Mouse (Mus musculus) cerebral cortex, adult 2 months (tissue): ENCODE data around the gene 1810009A15Rik.

Source experiments
- WGBS: fragments of 180-500 bp; shearing (Covaris S2); methylation state at CpG from one replicate; pipeline ENCODE4 v1.1.7; 2018; 5-methylcytosine and 5-hydroxymethylcytosine counted together

Gene 1810009A15Rik

DNA sequence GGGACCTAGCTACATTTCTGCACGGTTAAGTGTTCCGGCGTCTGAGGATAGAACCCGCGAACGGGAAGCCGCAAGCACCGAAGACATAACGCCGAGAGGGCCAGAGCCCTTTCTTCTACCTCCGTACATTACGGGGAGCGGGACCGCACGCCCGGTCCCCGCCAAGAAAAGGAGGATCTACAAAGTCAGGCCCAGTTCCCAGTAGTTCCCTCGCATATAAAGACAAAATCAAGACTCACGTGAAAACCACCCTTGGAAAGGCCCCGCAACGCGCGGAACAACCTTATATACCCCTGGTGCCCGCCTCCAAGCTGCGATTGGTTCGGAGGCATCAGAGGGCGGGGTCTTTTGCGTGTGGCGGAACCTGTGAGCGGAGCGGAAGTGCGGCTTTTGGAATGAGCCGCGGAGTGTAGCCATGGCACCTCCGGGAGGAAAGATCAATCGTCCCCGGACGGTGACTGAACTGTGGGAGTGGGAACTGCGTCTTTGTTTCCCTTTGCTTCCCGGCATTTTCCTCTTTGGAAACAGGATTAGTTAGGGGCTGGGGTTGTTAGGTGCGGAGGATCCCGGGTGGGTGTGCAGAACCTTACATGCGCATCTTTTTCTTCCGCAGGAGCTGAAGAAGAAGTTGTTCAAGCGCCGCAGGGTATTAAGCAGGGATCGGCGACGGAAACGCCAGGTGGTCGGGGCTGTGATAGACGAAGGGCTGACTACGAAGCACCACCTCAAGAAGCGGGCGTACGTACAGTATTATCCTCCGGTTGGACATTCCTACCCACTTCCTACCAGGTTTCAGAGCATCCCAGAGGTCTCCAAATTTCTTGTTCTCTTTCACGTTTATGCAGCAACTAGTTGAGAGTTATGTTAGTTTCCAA lies at the start of gene 1810009A15Rik, which contains the start of gene Gm49416:
1810009A15Rik (plus strand) TSS at position 343 of the 875 bp plus-strand sequence.
Gm49416 (plus strand) TSS at position 416 of the 875 bp plus-strand sequence.
- under 1% methylated on average over 58 of the region's 58 CpGs for WGBS

DNA sequence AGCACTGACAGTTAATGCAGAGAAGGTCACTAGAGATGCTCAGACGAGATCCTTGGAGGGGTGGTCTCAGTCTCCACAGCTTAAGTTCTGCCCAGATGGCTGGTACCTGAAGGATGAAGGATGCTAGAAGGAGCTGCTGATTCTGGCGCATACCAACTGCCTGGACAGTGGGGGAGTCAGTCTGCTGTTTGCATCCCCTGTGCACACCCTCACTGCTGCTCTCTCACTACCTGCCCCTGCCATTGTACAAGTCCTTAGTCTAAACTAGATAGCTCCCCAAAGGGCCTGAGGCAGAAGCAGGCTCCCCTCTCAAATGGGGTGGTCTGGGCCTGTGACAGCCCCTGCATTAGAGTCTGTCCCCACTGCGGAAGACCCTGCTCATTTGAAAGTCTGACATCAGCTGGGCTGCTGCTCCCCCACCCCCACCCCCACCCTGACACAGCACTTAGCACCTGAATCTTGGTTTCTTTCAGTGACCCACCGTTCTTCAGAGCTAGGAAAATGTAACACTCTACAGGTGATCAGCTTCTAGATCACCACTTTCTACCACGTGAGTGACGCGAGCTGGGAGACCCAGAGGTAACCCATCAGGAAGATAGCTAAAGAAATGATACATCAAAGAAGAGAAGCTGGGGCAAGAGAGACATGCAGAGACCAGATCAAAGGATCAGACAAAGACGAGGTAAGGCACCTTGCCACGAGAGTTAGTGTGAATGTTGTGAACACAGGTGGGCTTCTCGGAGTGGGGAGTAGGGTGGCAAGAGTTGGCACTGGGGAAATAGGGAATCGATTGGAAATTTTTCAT lies 49.3 kb upstream of the 1810009A15Rik start, which contains the start of gene Gng3:
Gng3 (minus strand) TSS at position 92 of the 805 bp plus-strand sequence.
- 35% methylated on average over 11 of the region's 11 CpGs for WGBS

DNA sequence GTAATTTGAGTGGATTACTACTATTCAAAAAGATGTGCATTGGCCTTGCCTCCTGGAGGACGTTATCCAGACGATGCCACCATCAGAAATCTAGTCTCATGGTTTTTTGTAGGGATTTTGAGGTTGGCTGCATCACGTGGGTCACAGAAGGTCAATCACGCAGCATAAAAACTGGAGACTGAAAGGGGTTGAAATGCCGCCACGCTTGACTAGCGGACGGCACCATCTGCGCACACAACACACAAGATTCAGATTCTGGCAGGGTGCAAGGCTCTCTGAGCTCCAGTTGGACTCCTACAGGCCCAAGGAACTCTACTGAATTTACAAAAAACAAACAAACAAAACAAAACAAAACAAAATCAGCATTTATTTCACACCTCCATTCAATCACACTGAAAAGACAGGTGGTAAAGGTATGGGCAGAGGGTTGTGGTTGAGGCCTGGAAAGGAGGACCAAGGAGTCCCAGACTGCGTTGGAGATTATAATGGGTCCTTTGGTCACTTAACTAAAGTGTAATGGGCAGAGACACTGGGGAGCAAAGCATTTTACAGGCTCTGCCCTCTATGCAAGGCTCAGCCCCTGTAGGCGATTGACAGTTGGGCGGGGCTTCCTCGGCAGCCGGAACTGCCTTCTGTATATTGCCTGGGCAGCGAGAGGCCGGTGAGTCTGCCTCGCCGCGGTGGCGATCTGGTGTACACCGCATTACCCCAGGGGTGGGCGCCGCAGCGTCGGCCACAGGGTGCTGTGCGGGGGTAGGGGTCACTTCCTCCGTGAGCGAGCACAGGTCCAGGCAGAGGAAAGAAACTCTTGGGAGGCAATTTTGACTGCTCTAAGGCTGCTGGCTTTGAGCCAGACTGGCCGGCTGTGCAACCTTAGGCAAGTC lies 48.5 kb upstream of the 1810009A15Rik start:
- WGBS = 11% methylated on average over 29 of the region's 29 CpGs

DNA sequence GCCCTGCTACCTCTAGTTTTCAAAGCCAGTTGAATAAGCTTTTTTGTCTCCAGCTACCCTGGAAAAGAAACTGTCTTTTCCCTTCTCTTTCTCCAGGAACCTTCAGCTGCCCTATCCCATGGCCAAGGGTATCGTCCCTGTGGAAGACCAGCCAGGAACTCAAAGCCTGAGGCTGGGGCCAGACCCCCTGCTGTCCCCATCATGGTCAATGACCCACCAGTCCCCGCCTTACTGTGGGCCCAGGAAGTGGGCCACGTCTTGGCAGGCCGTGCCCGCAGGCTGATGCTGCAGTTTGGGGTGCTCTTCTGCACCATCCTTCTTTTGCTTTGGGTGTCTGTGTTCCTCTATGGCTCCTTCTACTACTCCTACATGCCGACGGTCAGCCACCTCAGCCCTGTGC lies 47.6 kb upstream of the 1810009A15Rik start:
- WGBS = 66% methylated on average over 7 of the region's 7 CpGs

DNA sequence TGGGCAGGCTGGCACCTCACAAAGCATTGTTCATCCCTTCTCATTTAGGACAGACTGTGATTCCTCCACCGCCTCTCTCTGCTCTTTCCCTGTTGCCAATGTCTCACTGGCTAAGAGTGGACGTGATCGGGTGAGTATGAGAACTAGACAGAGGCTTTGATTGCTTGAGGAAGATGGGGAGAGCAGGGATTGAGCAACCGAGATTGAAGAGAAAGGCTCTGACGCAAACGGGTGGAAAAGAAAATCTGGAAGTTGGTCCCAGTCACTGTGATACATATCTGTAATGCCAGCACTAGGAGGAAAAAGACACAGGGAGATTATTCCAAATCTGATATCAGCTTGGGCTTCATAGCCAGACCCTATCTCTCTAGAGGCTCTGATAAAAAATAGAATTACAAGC lies 45.7 kb upstream of the 1810009A15Rik start:
- WGBS = 72% methylated on average over 6 of the region's 6 CpGs

DNA sequence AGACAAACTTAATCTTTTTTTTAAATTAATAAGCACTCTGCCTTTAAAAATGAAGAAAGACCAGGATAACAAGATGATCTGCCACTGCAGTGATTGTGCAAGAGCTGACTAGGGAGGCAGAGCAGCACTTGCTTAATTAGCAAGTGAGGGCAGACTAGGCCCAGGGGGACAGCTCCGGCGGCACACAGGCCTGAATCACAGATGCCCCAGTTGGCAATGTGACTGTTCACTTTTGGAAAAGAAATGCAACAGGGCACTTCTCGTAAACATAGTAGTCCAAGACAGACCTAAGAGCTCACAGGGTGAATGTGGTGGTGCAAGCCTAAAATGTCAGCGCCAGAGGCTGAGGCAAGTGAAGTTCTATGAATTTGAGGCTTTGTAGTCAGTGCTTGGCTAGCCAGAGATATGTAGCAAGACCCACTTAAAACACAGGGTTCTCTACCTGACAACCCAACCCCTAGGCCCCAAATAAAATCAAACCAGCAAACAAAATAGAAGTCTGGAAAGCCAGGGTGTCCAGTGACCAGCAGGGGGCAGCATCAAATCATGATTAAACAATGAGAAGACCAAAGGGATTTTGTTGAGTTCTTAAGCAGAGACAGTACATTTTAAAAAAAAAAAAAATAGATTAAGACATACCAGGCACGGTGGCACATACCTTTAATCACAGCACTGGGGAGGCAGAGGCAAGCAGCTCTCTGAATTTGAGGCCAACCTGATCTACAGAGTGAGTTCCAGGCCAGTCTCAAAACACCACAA lies 44.1 kb upstream of the 1810009A15Rik start:
- WGBS = 34% methylated on average over 5 of the region's 5 CpGs

DNA sequence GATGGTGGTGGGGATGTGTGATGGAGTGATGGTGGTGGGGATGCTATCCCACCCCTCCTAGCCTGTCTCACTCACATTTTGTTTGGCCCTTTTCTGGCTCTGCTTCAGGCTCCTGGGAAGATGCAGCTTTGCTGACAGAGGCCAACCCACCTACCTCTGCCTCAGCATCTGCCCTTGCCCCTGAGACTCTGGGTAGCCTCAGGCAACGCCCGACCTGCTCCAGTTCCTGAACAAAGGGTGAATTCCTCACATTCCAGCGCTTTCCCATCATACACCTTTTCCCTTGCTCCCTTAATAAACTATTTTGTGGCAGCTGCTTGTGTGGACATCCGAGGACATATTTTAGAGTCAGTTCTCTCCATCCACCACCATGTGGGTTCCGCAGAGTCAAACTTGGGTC lies 40.3 kb upstream of the 1810009A15Rik start:
- 84% methylated on average over 5 of the region's 5 CpGs for WGBS

DNA sequence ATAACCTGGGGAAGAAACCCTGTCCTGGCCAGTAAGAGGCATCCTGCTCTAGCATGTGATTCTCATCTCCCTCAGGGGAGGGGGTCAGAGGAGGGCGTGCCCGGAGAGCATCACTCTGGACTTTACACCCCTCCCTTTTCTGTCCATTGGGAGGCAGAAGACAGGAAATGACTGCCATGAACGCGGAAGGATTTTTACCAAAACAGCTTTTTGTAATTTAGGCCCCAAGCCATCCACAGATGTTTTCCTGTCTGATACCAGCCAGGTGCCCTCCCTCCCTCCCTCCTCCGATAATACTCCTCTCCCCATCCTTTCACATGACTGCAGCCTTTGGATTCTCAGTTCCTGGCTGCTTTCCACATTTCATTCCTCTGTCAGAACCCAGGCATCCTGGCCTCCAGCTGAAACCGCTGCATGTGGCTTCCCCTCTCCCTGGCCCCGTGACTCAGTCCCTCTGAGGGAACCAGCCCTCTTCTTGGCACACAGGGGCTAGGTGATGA lies 38.2 kb upstream of the 1810009A15Rik start, which contains the start of gene Lrrn4cl:
Lrrn4cl (plus strand) TSS at position 367 of the 500 bp plus-strand sequence.
- whole genome bisulfite sequencing = 23% methylated on average over 7 of the region's 7 CpGs

DNA sequence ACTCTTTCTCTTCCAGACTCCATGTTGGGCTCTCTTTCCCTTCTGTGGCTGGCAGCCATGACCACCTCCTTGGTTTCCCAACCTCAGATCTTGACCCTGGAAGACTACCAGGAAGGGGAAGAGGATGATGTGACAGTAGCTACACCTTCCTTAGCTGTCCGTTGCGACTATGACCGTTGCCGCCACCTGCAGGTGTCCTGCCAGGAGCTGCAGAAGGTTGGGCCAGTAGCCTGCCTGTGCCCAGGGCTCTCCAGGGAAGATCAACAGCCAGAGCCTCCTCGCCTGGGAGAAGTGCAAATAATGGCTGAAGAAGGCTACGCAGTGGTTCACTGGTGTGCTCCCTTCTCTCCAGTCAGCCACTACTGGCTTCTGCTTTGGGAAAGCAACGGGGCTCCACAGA lies 37.0 kb upstream of the 1810009A15Rik start:
- WGBS = 70% methylated on average over 7 of the region's 7 CpGs

DNA sequence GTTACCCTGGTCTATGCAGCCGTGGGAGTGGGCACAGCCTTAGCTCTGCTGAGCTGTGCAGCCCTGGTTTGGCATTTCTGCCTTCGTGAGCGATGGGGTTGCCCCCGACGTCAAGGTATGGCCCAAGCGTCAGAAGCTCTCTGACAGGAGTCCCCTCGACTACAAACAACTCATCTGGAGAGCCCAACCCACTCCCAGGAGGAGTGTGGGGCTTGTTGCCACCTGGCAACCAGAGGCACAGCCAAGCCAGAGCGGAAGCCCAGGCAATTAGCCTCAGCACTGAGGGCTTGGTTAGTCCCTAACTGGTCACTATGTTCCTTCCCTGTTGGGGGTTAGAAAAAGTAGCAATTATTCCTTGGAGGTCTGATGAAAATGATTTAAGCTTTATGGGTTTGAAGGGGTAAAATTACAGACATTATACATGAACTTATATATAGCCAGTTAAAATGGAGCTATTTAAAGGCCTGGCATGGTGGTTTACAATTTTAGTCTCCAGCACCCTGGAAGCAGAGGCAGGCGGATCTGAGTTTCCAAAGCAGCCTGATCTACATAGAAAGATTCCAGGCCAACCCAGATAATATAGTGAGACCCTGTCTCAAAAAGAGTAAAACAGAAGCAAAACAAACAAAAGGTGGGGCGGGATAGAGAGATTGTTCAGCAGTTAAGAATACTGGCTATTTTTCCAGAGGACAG lies 36.3 kb upstream of the 1810009A15Rik start:
- whole genome bisulfite sequencing = 40% methylated on average over 10 of the region's 10 CpGs

DNA sequence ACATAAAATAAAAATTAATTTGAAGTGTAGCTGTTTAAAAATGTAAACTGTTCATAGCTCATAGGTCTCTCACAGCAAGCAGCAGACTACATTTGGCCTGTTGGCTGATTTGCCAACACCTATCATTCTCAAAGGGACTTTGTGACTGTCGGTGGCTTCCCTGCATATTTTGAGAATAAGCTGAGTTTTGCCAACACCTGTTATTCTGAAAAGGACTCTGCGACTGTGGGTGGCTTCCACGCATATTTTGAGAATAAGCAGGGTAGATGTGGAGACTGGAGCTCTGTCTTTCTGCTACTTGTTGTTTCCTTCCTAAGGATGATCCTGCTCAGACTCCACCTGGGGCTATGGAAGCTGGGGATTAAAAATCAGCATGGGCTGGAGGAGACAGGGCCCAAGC lies 35.5 kb upstream of the 1810009A15Rik start:
- 36% methylated on average over 3 of the region's 3 CpGs for WGBS

DNA sequence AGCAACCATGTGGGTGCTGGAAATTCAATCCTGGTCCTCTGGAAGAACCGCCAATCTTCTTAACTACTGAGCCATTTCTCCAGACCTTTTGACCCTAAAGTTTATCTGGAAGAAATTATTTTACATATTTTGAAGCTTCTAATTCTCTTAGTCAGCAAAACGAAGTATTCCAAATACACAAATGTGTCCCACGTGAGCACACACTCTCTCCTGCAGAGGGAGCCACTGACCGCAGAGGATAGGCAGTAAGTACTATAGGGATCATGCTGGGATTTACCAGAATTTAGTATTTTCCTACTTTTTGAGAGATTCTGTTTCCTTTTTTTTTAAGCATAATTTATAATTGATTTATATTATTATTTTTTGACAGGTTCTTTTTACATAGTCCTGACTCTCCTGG lies 31.0 kb upstream of the 1810009A15Rik start:
- WGBS = 35% methylated on average over 4 of the region's 4 CpGs

DNA sequence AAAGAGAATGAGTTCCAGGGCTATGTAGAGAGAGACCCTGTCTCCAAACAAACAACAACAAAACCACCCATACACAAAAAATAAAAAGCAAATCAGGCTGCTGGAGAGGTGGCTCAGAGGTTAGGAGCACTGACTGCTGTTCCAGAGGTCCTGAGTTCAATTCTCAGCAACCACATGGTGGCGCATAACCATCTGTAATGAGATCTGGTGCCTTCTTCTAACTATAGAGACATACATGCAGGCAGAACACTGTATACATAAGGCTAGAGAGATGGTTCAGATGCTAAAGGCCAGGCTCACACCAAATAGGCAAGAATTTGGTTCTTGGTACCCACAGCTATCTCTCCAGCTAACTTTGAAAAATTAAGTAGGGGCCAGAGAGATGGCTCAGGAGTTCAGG lies 29.6 kb upstream of the 1810009A15Rik start:
- WGBS = 6% methylated on average over 1 of the region's 1 CpGs

DNA sequence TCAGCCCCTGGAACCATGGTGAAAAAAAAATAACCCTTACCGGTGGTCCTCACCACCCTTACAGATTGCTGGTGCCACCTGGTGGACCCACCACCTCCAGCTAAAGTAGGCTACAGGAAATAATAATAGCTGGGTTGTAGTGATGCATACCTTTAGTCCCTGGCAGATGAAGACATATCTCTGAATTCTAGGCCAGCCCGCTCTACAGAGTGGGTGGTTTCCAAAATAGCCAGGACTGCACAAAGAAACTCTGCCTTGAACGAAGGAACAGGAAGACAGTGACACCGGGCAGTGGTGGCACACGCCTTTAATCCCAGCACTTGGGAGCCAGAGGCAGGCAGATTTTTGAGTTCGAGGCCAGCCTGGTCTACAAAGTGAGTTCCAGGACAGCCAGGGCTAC lies 24.4 kb upstream of the 1810009A15Rik start:
- WGBS = 52% methylated on average over 6 of the region's 6 CpGs

DNA sequence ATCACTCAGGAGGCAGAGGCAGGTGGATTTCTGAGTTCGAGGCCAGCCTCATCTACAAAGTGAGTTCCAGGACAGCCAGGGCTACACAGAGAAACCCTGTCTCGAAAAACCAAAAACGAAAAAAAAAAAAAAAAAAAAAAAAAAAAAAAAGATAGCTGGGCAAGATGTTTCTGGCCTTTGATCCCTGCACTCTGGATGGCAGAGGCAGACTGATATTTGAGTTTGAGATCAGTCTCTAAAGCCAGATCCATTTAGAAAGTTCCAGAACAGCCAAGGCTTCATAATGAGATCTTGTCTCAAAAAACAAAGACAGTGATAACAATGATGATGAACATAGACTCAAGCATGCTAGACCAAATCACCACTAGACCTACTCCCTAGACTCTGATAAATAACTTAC lies 18.3 kb upstream of the 1810009A15Rik start:
- WGBS = 77% methylated on average over 3 of the region's 3 CpGs

DNA sequence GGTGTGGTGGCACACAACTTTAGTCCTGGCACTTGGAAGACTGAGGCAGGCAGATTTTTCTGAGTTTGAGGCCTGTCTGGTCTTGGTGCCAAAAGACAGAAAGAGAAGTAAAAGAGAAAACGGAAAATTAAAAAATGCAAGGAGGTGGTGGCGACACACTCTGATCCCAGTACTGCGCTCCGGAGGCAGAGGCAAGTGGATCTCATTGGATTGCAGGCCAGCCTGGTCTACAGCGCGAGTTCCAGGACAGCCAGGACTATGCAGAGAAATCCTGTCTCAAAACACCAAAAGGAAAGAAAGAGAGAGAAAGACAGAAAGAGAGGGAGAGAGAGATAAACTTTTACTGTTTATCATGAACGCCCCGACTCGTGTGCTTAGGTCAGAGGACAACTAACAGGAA lies 17.8 kb upstream of the 1810009A15Rik start:
- 30% methylated on average over 9 of the region's 9 CpGs for WGBS

DNA sequence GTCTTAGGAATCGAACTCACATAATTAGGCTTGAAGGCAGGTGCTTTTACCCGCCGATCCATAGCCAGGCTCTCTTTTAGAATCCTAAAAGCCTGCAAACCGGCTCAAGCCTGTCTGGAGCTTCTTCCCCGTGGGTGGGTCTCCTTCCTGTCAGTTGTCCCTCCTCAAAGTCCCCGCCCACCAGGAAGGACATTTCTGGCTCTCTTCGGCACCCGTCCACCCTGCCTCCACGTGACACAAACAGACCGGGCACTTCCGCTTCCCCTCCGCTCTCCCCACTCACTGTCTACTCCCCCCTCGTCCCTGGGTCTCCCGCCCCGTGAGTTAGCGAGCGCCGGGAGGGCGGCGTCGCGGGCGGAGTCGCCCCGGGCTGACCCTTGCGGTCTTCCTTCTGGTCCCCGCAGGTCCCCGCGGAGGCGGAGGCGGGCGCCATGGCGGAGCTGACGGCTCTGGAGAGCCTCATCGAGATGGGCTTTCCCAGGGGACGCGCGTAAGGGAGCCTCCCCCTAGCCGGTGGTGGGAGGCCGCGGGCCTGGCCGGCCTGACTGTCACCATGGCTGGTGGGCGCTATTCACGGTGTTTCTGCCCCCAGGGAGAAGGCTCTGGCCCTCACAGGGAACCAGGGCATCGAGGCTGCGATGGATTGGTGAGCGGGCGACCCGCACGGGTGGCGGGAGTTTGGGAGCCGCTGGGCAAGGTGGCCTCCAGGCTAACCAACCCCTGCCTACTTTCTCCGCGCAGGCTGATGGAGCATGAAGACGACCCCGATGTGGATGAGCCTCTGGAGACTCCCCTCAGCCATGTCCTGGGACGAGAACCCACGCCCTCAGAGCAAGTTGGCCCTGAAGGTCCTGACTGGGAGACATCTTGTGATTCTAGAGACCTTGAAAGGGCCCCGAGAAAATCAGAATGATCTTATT lies 17.1 kb upstream of the 1810009A15Rik start, which contains the start of gene Ubxn1:
Ubxn1 (plus strand) TSS at position 230 of the 920 bp plus-strand sequence.
- 1% methylated on average over 59 of the region's 59 CpGs for WGBS

DNA sequence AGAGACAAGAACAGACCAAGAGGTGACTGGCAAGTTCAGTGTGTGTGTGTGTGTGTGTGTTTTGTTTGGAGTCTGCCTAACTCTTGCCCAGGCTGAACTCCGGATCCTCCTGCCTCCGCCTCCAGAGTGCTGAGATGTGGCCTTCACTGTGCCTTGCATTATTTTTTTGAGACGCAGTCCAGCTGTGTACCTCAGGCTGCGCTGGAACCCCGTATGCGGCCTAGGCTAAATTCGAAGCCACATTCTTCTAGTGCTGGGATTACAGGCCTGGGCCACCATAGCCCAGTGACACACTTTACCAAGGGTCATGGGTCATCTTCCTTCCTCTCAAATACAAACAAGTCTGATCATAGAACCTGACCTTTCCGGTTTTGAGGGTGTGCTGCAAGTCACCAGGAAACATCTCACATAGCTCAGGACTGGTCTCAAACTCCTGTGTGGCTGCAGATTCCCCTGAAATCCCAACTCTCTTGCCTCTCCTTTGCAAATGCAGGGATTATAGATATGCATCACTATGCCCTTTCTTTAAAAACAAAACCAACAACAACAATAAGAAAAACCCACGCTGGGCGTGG lies 16.3 kb upstream of the 1810009A15Rik start:
- WGBS = 66% methylated on average over 10 of the region's 10 CpGs
